Mouse (Mus musculus) G1E (cell line): ENCODE measurements around the gene Itgb6.

ENCODE experiments used
- CTCF ChIP-seq: IDR thresholded peaks from 2 replicates; pipeline ENCODE4 v1.5.1; 2012; ENCODE audit warnings: low read depth, low read length, inconsistent platforms, mixed read lengths
- GATA1 ChIP-seq: IDR thresholded peaks from 2 replicates; pipeline ENCODE4 v1.6.1; 2012; ENCODE audit warnings: borderline replicate concordance, low read length, inconsistent platforms, mixed read lengths
- TAL1 ChIP-seq: conservative IDR thresholded peaks from 2 replicates; pipeline ENCODE4 v1.6.1; 2012; ENCODE audit warnings: low read depth, low read length, inconsistent platforms, mixed read lengths

GRCm38 (mm10) chr2:60713857-60714256 lies 8.6 kb downstream of the Itgb6 start:
- no peak for TF ChIP-seq GATA1
- no peak for TF ChIP-seq CTCF
- TF ChIP-seq TAL1 = no peak
